Mouse (Mus musculus) thymus, postnatal 0 days (tissue): ENCODE data around the gene Hap1. TPM values are rescaled to one million over a fixed set of nuclear protein-coding genes. Genes with fewer than 3 reads are reported as not detected.
"Not testable (repeated sequence)": the region's sequence is repeated elsewhere in the genome, so short reads cannot be mapped to it uniquely, and the experiment has no call there.

ENCODE experiments used
- DNase-seq: peaks from one replicate; pipeline ENCODE4 v3.0.0-alpha.2; 2015; ENCODE audit warnings: low spot score
- polyA plus RNA-seq: library from polyadenylated mRNA; unstranded; fragments of >200 nt; fragmentation: Nextera tagmentation; extraction: Ambion mirVana; gene quantifications from 2 replicates; pipeline ENCODE4 v1.2.1, GENCODE M21; 2015

Gene Hap1
- polyA plus RNA-seq, 1 experiment from 2014 or later: 2.0 TPM

DNA sequence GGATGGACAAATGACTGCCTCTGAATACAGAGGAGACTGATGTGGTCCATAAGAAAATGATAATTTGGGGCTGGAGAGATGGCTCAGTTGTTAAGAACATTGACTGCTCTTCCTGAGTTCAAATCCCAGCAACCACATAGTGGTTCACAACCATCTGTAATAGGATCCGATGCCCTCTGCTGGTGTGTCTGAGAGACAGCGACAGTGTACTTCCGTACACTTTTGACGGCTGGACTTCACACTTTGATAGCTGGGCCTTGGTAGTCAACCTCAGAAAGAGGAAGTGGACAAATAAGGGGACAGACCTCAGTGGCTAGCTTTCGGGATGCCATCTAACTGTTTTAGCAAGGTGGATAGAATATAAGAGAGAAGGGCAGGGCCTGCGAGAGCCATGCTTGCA is 4.2 kb upstream of the Hap1 start:
- no peak for DNase-seq

- DNase-seq: no peak
Measured at GRCm38 (mm10) chr11:100357408-100357807, 1.5 kb upstream of the Hap1 start.

DNA sequence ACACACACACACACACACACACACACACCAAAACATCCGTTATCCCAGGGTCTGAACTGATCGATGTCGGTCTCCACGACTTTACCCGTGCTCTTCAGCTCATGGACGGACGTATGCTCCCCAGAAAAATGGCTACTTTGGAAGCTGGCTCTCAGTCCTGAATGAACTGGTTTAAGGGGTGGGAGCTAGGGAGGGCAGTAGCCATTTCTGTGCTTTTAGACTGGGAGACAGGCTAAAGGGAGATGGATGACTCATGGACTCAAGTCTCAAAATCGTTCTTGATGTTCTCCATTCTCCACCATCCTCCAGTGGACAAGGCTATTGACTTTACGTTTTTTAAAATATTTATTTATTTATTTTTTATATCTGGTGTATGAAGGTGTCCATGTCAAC is 887 bp upstream of the Hap1 start:
- no peak for DNase-seq

DNA sequence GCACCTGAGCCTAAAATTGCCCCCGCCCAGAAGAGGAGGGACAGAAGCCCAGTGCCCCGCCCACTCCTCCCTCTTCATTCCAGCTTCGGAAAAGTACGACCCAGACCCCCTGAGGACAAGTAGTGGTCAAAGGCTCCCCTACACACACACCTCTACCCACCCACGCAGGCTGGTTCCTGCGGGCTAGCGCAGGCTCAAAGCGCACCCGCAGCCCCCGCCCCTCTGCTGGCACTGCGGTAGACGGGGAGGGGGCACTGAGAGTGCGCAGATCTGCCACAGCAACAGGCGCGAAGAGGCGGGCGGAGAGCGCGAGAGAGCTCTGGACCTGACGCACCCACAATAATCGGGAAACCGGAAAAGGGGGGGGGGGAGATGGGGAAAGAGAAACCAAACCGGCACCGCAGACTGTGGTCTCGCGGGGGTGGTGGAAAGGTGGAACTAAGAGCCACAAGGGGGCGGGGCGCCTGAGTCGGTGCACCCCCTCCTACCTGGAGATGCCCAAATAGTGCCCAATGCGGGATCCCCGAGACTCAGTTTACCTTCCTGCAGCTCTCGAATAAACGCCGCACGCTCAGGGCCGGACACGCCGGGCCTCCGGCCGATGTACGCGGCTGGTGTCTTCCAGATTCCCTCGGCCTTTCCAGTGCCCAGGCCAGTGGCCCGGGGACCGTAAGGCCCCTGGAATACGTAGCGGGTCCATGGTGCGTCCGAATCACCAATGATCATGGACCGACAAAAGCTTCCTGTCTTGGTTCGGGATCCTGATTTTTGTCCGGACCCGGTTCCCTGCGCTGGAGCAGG is 577 bp downstream of the Hap1 start:
- peak; percentile 62 for DNase-seq

- peak; percentile 40 for DNase-seq
Measured at GRCm38 (mm10) chr11:100352076-100352857, 3.7 kb downstream of the Hap1 start.

DNA sequence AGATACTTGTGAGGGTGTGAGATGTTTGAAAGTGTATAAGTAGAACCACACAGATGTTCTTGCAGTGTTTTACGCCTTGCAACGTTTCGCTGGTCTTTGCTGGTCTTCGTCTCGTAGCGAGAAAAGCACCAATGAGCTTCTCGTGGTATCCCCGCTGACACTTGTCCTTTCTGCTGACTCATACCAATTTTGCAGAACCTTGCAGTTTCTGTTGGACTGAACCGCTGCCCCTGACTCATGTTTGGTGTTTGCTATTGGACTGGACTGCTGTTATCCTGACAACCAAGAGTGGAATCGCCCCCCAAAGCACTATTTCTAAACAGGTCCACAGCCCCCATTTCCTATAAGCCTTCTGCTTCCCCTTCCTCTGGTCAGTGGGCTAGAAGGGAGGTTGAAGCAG is 11.7 kb downstream of the Hap1 start:
- no peak for DNase-seq

- DNase-seq: no peak
Measured at GRCm38 (mm10) chr11:100335731-100336130, 20.2 kb downstream of the Hap1 start.

DNA sequence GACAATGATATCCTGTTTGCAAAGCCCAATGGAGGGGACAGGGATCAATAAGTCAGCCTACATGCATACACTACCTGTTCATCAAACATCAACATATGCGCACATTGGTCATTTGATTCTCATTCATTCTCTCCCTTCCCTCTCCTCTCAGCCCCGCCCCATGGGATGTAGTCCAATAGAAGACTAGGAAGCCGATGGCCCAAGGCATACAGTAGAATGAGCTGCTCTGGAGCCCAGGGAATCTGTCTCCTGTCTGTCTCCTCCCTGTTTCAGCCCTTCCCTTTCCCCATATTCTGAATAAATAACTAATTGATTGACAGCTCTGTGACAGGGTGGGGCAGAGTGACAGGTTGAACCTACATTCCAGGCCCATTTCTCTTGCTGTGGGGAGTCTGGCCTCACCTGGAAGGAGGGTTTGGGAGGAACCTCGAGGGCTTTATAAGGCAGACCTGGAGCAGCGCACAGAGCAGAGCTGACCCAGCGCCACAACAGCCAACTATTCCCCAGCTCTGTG is 21.9 kb downstream of the Hap1 start, which contains the start of gene Gast:
Gast (plus strand) TSS at position 464 of the 514 bp plus-strand sequence.
- DNase-seq: no peak

GRCm38 (mm10) chr11:100332766-100333515 is 23.0 kb downstream of the Hap1 start:
- no peak for DNase-seq

- DNase-seq: not testable (repeated sequence)
Measured at GRCm38 (mm10) chr11:100330816-100331375, 25.0 kb downstream of the Hap1 start.

- DNase-seq: no peak
Measured at GRCm38 (mm10) chr11:100330235-100330634, 25.7 kb downstream of the Hap1 start.

GRCm38 (mm10) chr11:100327761-100328160 is 28.2 kb downstream of the Hap1 start:
- DNase-seq: no peak

DNA sequence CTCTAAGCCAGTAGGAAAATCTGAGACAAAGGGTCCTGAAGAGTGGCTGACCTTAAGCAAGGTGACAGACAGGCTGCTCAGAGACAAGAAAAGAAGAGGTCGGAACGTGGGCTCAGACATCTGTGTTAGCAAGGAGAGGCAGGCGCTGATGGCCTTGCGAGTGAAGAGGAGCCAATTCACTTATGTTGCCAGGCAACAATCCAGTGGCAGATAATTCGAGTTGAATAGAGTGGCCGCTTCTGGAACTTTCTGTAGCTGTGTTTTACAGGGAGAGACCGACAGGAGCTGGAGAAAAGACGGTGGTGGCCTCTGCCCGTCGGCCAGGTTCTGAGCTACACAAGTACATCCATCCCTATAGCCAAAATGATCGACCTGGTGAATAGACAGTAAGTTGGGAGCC is 28.6 kb downstream of the Hap1 start:
- DNase-seq: no peak

DNA sequence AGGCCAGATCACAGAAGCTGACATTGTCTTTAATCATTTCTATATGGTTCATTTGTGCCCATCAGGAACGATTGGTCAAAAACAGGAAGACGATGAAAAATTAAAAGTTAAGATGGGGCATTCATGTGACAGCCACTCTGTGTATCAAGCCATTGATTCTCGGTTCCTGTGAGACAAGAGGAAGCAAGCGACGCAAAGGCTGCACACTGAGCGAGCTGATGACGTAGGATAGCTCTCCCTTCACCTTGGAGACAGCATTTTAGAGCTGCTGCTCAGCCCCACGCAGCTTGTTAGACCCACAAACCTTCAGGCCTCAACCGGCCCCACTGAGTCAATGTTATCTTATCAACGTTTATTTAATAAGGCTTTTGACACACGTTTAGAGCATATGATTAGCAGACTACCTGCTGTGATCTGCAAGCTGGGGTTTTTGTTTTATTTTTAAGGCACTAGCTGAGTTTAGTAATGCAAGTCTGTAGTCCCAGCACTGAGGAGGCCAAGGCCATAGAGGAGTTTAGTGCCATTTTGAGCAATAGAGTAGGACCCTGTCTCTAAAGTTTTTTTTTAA is 30.8 kb downstream of the Hap1 start:
- DNase-seq: no peak

GRCm38 (mm10) chr11:100323578-100323977 is 32.4 kb downstream of the Hap1 start:
- DNase-seq: peak; percentile 84

DNA sequence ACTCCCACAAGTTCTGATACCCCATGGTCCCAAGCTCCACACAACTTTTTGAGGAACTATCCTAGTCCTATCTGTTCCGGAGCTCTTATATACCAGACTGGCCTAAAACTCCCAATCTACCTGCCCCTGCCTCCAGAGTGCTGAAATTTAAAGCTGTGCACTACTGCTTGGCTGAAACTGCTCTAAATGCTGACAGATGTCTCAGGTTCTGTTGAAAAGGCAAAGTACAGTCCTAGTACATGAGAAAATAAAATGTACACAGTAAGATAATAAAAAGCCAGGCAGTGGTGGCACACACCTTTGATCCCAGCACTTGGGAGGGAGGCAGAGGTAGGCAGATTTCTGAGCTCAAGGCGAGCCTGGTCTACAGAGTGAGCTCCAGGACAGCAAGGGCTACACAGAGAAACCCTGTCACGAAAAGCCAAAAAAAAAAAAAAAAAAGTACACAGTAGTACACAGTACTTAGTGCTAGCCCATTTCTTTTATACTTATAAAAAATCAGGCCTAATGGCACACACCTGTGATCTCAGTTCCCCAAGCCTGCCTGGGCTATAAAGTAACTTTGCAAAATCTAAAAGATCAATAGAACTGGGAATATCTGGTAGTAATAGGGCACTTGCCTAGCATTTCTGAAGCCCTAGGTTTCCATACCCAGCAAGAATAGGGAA is 33.2 kb downstream of the Hap1 start:
- no peak for DNase-seq

DNA sequence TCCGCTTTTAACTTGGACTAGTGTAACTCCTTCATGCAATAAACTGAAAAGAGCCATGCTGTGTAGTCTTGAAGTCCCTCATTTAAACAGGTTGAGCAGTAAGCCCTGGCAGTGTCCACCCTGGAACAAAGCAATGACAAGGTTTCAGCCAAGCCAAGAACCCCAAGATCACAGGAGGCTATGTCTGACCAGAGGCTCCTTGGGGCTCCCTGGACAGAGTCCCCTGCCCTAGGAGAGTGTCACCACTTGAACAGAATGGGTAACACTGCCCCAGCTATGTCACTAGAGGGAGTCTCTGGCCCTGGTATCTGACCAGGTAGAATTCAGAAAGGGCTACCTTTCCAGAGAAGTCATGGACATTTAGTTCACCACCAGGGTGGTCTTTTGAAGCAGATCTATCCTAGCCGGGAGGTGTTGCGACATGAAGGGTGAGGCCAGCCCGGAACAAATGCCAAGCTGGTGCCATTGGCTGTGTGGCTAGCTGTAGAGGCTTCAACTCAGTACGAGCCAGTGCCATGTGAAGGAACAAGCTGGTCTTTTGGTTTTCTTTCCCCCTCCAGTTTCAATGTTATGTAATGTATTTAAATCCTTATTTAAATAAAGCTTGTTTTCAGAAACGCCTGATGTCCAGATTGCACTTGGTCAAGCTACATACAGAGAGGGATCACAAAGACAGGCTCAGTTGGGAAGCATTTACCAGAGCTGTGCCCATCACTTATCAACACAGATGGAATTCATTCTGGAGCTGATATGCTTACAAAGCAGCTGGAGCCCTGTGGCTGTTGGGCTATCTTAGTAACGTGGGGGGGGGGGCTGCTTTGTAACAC is 34.2 kb downstream of the Hap1 start:
- DNase-seq: not testable (repeated sequence)

DNA sequence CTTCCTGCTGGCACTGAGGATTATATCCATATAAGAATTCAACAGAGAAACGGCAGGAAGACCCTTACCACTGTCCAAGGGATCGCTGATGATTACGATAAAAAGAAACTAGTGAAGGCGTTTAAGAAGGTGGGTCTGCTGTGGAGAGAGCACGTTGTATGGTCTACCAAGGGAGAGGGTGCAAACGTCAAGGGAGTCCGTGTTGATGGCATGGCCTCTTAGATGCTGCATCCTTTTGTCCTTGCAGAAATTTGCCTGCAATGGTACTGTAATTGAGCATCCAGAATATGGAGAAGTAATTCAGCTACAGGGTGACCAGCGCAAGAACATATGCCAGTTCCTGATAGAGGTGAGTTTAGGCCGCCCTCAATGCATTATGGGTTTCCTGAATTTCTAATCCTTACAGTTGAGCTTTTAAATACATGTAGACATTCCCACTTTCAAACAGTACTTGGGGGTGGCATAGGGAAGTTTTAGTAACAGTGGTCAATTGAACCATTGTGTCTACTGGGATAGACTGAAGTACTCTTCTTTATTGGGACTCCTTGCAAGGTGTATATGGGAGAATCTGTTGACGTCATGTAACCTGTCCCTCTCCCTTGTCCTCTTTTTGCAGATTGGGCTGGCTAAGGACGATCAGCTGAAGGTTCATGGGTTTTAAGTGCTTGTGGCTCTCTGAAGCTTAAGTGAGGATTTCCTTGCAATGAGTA is 35.1 kb downstream of the Hap1 start:
- DNase-seq: not testable (repeated sequence)

GRCm38 (mm10) chr11:100320172-100320630 is 35.7 kb downstream of the Hap1 start:
- peak; percentile 97 for DNase-seq
